Mouse (Mus musculus): ENCODE results near the gene Pdia6. TPM values are rescaled to one million over a fixed set of nuclear protein-coding genes. Genes with fewer than 3 reads are reported as not detected.

Pdia6 gene
- polyA plus RNA-seq, 1 experiment from 2014 or later = 268 TPM

DNA sequence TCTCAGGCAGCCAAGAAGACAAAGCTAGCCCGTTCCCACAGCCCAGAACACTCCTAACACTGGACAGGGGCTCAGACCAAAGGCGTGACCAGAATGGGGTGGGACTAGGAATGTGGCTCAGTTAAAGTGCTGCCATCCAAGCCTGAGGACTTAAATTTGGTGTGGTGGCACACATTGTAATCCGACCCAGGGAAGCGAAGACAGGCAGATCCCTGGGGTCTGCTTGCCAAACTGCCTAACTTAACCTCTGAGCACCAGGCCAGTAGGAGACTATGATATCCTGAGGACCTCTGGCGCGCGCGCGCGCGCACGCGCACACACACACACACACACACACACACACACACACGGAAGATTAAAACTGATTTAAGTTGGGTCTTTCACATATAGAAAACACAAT is 34.8 kb upstream of the Pdia6 start:
- H3K4me1 ChIP-seq (replicated peaks; ENCODE audit: control insufficient read depth, insufficient read depth, low read length) = peaks cover 10% of the 10 kb centered on the region; the same call in 1 of the 2 replicates
- H3K4me2 ChIP-seq (replicated peaks) = no peak overlapping the region
- no peak overlapping the region for H3K4me3 ChIP-seq (replicated peaks; ENCODE audit: low read length)
- ATAC-seq (ENCODE audit: low FRiP score) (no peak), DNase-seq (ENCODE audit: low spot score) (no peak)
- no peaks in the 10 kb centered on the region for H3K27me3 ChIP-seq (ENCODE audit: control insufficient read depth, insufficient read depth, low read length)
- 87% methylated on average over 14 of the region's 14 CpGs for WGBS
- H3K36me3 ChIP-seq (replicated peaks; ENCODE audit: control insufficient read depth, insufficient read depth) = no peaks in the 10 kb centered on the region
- H3K9ac ChIP-seq = no peak overlapping the region
- no peaks in the 10 kb centered on the region for H3K9me3 ChIP-seq (ENCODE audit: control insufficient read depth, low read length)
- no peak overlapping the region for H3K27ac ChIP-seq

DNA sequence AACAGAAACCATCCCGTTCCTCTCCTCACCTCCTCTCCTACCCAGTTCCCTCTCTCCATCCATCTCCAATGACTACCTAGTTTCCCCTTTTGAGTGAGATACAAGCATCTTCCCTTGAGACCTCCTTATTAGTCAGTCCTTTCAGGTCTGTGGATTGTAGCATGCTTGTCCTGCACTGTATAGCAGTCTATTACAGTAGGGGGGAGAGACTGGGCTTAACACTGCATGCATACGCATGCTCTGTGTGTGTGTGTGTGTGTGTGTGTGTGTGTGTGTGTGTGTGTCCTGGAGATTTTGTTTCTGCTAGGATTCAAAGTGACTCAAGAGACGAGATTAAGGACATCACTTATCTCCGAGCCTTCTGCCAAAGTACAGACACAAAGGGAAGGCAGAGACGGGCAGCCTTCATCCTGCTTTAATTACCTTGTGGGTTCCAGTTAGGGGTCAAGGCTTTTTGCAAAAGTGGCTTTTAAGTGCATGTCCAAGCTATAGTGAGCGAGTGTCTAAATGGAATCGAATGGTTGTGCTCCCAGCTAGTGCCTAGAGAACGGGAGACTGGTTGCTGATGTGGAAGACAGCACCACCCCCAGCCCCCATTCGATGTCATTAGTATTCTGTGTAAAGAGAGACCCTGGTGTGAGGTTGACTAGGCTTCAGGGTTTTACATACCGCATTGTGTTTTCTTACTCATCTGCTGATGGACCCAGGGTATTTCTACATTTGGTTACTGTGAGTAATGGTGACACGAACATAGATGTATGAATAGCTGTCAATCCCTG is 30.6 kb upstream of the Pdia6 start:
- Histone ChIP-seq H3K27ac (no peak overlapping the region), H3K9ac (no peak overlapping the region), H3K4me2 (replicated peaks) (0 out of 2 replicates have a peak overlapping the region, but pooled peaks have one; percentile 1), H3K27me3 (ENCODE audit: control insufficient read depth, insufficient read depth, low read length) (no peaks in the 10 kb centered on the region), H3K9me3 (ENCODE audit: control insufficient read depth, low read length) (no peaks in the 10 kb centered on the region), H3K4me3 (replicated peaks; ENCODE audit: low read length) (no peak overlapping the region), H3K4me1 (replicated peaks; ENCODE audit: control insufficient read depth, insufficient read depth, low read length) (peaks cover 10% of the 10 kb centered on the region; the same call in 1 of the 2 replicates), H3K36me3 (replicated peaks; ENCODE audit: control insufficient read depth, insufficient read depth) (no peaks in the 10 kb centered on the region)
- no peak for DNase-seq (ENCODE audit: low spot score)
- WGBS = 38% methylated on average over 11 of the region's 11 CpGs
- peak; percentile 66; the same call in 1 of the 2 replicates for ATAC-seq (ENCODE audit: low FRiP score)

DNA sequence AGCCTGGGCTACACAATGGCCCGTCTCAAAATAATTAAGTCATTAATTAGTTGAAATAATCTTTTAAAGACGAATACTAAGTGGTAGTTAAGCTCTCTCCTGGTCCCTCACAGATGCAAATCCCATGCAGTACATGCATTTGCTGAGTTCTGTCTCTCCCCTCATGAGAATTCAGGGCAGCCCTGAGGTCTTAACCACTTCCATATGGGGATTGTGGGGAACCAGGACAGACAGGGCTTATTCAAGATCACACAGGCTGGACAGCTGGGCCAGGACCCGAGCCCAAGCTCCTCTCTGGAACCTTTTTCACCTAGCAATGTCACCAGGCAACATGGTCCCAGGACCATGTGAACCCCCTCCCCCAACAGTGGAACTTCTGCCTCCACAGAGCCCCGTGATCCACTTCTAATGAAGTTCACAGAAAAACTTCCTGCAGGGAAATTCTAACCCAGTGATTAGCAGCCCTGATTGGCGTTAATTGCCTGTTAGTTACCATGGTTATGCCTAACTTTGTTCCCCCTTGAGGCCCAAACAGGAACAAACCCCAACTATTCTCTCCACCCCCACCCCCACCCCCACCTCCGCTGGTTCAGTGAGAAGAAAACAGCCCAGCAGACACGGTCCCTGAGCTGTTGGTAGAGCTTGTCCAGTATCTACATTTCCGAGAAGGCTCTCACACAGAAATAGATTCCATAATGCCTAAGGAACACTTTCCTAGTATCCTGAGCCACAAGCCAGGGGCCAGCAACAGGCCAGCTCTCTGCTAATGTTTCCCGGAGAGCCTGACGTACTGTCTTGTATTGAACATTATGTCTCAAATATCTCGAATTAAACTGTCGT is 27.5 kb upstream of the Pdia6 start:
- Histone ChIP-seq H3K4me2 (replicated peaks) (no peak overlapping the region), H3K27ac (no peak overlapping the region), H3K9ac (no peak overlapping the region), H3K27me3 (ENCODE audit: control insufficient read depth, insufficient read depth, low read length) (no peaks in the 10 kb centered on the region), H3K4me3 (replicated peaks; ENCODE audit: low read length) (no peak overlapping the region), H3K9me3 (ENCODE audit: control insufficient read depth, low read length) (no peaks in the 10 kb centered on the region), H3K4me1 (replicated peaks; ENCODE audit: control insufficient read depth, insufficient read depth, low read length) (peaks cover 10% of the 10 kb centered on the region; the same call in 1 of the 2 replicates), H3K36me3 (replicated peaks; ENCODE audit: control insufficient read depth, insufficient read depth) (no peaks in the 10 kb centered on the region)
- DNase-seq (ENCODE audit: low spot score) = no peak
- no peak; the same call in 1 of the 2 replicates for ATAC-seq (ENCODE audit: low FRiP score)
- 61% methylated on average over 12 of the region's 12 CpGs for WGBS

GRCm38 (mm10) chr12:17239428-17239688 is 27.0 kb upstream of the Pdia6 start:
- no peak overlapping the region for H3K4me3 ChIP-seq (replicated peaks; ENCODE audit: low read length)
- H3K9me3 ChIP-seq (ENCODE audit: control insufficient read depth, low read length) = no peaks in the 10 kb centered on the region
- DNase-seq (ENCODE audit: low spot score) (no peak), ATAC-seq (ENCODE audit: low FRiP score) (no peak)
- H3K36me3 ChIP-seq (replicated peaks; ENCODE audit: control insufficient read depth, insufficient read depth) = no peaks in the 10 kb centered on the region
- H3K4me2 ChIP-seq (replicated peaks) = no peak overlapping the region
- H3K27me3 ChIP-seq (ENCODE audit: control insufficient read depth, insufficient read depth, low read length) = no peaks in the 10 kb centered on the region
- no peak overlapping the region for H3K9ac ChIP-seq
- H3K27ac ChIP-seq = no peak overlapping the region
- H3K4me1 ChIP-seq (replicated peaks; ENCODE audit: control insufficient read depth, insufficient read depth, low read length) = peaks cover 10% of the 10 kb centered on the region; the same call in 1 of the 2 replicates

GRCm38 (mm10) chr12:17241016-17241415 is 25.3 kb upstream of the Pdia6 start:
- Histone ChIP-seq H3K9ac (no peak overlapping the region), H3K27me3 (ENCODE audit: control insufficient read depth, insufficient read depth, low read length) (no peaks in the 10 kb centered on the region), H3K4me1 (replicated peaks; ENCODE audit: control insufficient read depth, insufficient read depth, low read length) (peaks cover 3% of the 10 kb centered on the region; the same call in 1 of the 2 replicates), H3K4me2 (replicated peaks) (no peak overlapping the region), H3K27ac (no peak overlapping the region), H3K9me3 (ENCODE audit: control insufficient read depth, low read length) (no peaks in the 10 kb centered on the region), H3K4me3 (replicated peaks; ENCODE audit: low read length) (no peak overlapping the region), H3K36me3 (replicated peaks; ENCODE audit: control insufficient read depth, insufficient read depth) (no peaks in the 10 kb centered on the region)
- DNase-seq (ENCODE audit: low spot score) = no peak
- ATAC-seq (ENCODE audit: low FRiP score) = no peak
- WGBS = 77% methylated on average over 2 of the region's 2 CpGs

GRCm38 (mm10) chr12:17241614-17242013 is 24.7 kb upstream of the Pdia6 start:
- DNase-seq (ENCODE audit: low spot score) (no peak), ATAC-seq (ENCODE audit: low FRiP score) (no peak)
- Histone ChIP-seq H3K4me1 (replicated peaks; ENCODE audit: control insufficient read depth, insufficient read depth, low read length) (no peaks in the 10 kb centered on the region), H3K36me3 (replicated peaks; ENCODE audit: control insufficient read depth, insufficient read depth) (no peaks in the 10 kb centered on the region), H3K27ac (no peak overlapping the region), H3K9ac (no peak overlapping the region), H3K4me2 (replicated peaks) (no peak overlapping the region), H3K27me3 (ENCODE audit: control insufficient read depth, insufficient read depth, low read length) (no peaks in the 10 kb centered on the region), H3K9me3 (ENCODE audit: control insufficient read depth, low read length) (no peaks in the 10 kb centered on the region), H3K4me3 (replicated peaks; ENCODE audit: low read length) (no peak overlapping the region)
- 93% methylated on average over 9 of the region's 9 CpGs for WGBS

DNA sequence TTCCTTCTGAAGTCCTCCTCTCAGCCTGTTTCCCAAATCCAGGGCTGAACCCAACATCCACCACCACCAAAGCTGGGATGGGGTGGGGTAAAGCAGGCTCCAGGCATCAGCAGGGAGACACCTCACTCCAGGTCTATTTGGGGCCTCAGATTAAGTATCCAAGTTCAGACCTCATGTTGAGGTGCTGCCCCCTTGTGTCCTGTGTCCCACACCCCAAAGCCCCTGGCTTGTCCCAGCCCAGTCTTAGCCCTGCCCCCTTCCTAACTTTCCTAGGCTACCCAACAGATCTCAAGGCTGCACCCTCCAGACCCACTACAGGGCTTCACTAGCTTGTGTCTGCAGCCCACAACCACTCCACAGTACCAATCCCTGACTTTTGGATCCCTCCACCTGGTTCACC is 24.3 kb upstream of the Pdia6 start:
- Histone ChIP-seq H3K27me3 (ENCODE audit: control insufficient read depth, insufficient read depth, low read length) (no peaks in the 10 kb centered on the region), H3K27ac (no peak overlapping the region), H3K9me3 (ENCODE audit: control insufficient read depth, low read length) (no peaks in the 10 kb centered on the region), H3K4me1 (replicated peaks; ENCODE audit: control insufficient read depth, insufficient read depth, low read length) (no peaks in the 10 kb centered on the region), H3K4me3 (replicated peaks; ENCODE audit: low read length) (no peak overlapping the region), H3K4me2 (replicated peaks) (no peak overlapping the region), H3K9ac (no peak overlapping the region), H3K36me3 (replicated peaks; ENCODE audit: control insufficient read depth, insufficient read depth) (no peaks in the 10 kb centered on the region)
- ATAC-seq (ENCODE audit: low FRiP score) (no peak), DNase-seq (ENCODE audit: low spot score) (no peak)

GRCm38 (mm10) chr12:17250962-17251361 is 15.4 kb upstream of the Pdia6 start:
- Histone ChIP-seq H3K4me1 (replicated peaks; ENCODE audit: control insufficient read depth, insufficient read depth, low read length) (0 out of 2 replicates have a peak, but pooled peaks cover 4% of the 10 kb centered on the region), H3K4me3 (replicated peaks; ENCODE audit: low read length) (no peak overlapping the region), H3K9ac (no peak overlapping the region), H3K27ac (no peak overlapping the region), H3K9me3 (ENCODE audit: control insufficient read depth, low read length) (no peaks in the 10 kb centered on the region), H3K4me2 (replicated peaks) (no peak overlapping the region), H3K36me3 (replicated peaks; ENCODE audit: control insufficient read depth, insufficient read depth) (no peaks in the 10 kb centered on the region), H3K27me3 (ENCODE audit: control insufficient read depth, insufficient read depth, low read length) (0 out of 2 replicates have a peak, but pooled peaks cover 5% of the 10 kb centered on the region)
- 84% methylated on average over 8 of the region's 8 CpGs for WGBS
- ATAC-seq (ENCODE audit: low FRiP score) (no peak), DNase-seq (ENCODE audit: low spot score) (no peak)

DNA sequence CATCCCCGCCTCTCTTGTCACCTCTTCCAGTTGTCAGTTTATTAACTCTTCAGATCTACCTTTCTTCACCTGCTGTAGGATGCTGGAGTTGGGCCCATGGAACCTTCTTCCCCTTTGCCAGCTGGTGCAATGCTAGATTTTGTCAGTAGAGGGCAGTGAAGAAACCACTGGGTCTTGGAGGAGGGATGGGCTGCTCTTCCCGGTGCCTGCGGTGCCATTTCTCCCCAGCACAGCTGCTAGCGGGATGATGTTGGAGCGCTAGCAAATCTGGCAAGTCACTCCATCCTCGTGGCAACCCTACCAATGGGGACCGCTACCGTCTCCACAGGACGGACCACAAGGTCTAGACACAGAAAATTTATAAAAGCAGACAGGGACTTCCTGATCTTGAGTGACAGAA is 13.3 kb upstream of the Pdia6 start:
- H3K27ac ChIP-seq = no peak overlapping the region
- no peaks in the 10 kb centered on the region for H3K9me3 ChIP-seq (ENCODE audit: control insufficient read depth, low read length)
- 0 out of 2 replicates have a peak, but pooled peaks cover 4% of the 10 kb centered on the region for H3K4me1 ChIP-seq (replicated peaks; ENCODE audit: control insufficient read depth, insufficient read depth, low read length)
- 8% methylated on average over 9 of the region's 9 CpGs for WGBS
- 0 out of 2 replicates have a peak overlapping the region, but pooled peaks have one; percentile 2 for H3K4me3 ChIP-seq (replicated peaks; ENCODE audit: low read length)
- ATAC-seq (ENCODE audit: low FRiP score) (peak; percentile 70), DNase-seq (ENCODE audit: low spot score) (peak; percentile 86)
- H3K4me2 ChIP-seq (replicated peaks) = peak overlapping the region; percentile 51
- H3K36me3 ChIP-seq (replicated peaks; ENCODE audit: control insufficient read depth, insufficient read depth) = no peaks in the 10 kb centered on the region
- H3K27me3 ChIP-seq (ENCODE audit: control insufficient read depth, insufficient read depth, low read length) = 0 out of 2 replicates have a peak, but pooled peaks cover 5% of the 10 kb centered on the region
- H3K9ac ChIP-seq = peak overlapping the region; percentile 32; the same call in 1 of the 2 replicates
